ENCODE assay signal across 29 mouse cellular contexts in the genomic region with DNA sequence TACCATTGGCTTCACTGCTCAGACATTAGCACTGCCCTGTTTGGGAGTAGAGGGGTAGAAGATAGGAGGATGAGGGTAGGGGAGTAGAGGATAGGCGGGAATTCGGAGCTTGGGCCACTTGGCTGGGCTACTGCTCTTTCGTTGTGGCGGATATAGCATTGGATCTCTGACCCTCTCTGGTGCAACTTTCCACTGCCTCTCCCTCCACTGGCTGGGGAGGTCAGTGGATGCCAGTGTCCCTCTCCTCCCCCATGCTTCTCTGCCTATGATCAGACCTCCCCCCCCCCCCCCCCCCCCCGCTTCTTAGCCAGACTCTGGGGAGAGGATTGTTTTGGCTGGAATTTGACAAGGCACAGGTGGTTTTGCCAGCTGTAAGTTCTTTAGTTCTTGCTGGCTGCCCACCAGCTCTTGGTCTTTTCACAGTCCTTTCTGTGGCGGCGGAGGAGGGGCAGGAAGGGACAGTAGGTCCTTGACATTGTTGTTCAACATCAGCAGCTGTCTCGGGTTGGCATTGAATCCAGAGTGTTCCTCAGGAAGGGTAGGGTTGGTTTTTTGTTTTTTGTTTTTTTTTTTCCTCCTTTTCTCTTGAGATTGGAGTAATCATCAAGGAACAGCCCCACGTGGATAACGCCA.
DNase-seq lines count a peak whose midpoint lies in the region; ATAC-seq and TF ChIP-seq lines count a peak whose summit lies in the region.
"Had no signal": no experiment of that assay in that cellular context is flagged by ENCODE, and none has a peak within 500 bp of the region (broad histone marks: within the 10 kb centered on the region; RNA-seq: fewer than 3 reads in every experiment).

No protein-coding gene starts in this region.

- DNase-seq in forebrain, embryonic 14.5 days (ENCODE audit: low spot score): peak; percentile 29
- no peak for DNase-seq in forebrain, embryonic 10.5 days (ENCODE audit: extremely low spot score, low spot score)
- peak; percentile 32 for DNase-seq in kidney, postnatal 0 days (ENCODE audit: low spot score)
- DNase-seq in kidney, postnatal 25 days: no peak
- DNase-seq in lung, postnatal 10 days: peak; percentile 9
- no peak for DNase-seq in lung, postnatal 4 days
- DNase-seq in ovary, postnatal 36 days (ENCODE audit: low spot score): peak; percentile 33
- DNase-seq: cerebellum, adult 11 months; cerebellum, adult 9-11 months; embryo, embryonic 11 days; gastrocnemius, postnatal 25 days; heart, adult 11 months; heart, postnatal 36 days; layer of hippocampus, adult 9-11 months; liver, postnatal 0 days; thymus, adult 2 months; thymus, postnatal 36 days had no signal

- no peak for TF ChIP-seq CTCF in kidney, postnatal 0 days (IDR thresholded peaks at IDR 0.05; ENCODE audit: low read depth)

- H3K27me3 ChIP-seq in forebrain, embryonic 14.5 days (replicated peaks; ENCODE audit: control insufficient read depth, insufficient read depth, low read length): no peaks in the 10 kb centered on the region
- H3K27me3 ChIP-seq in forebrain, embryonic 10.5 days (ENCODE audit: poor library complexity, severe bottlenecking): 0 out of 2 replicates have a peak, but pooled peaks cover 3% of the 10 kb centered on the region
- H3K27me3 ChIP-seq in kidney, postnatal 0 days (ENCODE audit: insufficient read depth, low read length): no peaks in the 10 kb centered on the region
- H3K27me3 ChIP-seq: embryonic facial prominence, embryonic 13.5 days; forebrain, embryonic 12.5 days; hindbrain, embryonic 12.5 days; limb, embryonic 13.5 days; liver, embryonic 12.5 days; midbrain, embryonic 15.5 days; neural tube, embryonic 15.5 days had no signal

- H3K9me3 ChIP-seq in forebrain, embryonic 14.5 days (replicated peaks; ENCODE audit: control insufficient read depth, low read length): no peaks in the 10 kb centered on the region
- no peaks in the 10 kb centered on the region for H3K9me3 ChIP-seq in forebrain, embryonic 10.5 days
- no peaks in the 10 kb centered on the region for H3K9me3 ChIP-seq in kidney, postnatal 0 days (replicated peaks; ENCODE audit: low read length)
- H3K9me3 ChIP-seq: embryonic facial prominence, embryonic 13.5 days; forebrain, embryonic 12.5 days; heart, embryonic 10.5 days; hindbrain, embryonic 12.5 days; limb, embryonic 13.5 days; liver, embryonic 12.5 days; midbrain, embryonic 10.5 days; midbrain, embryonic 15.5 days; neural tube, embryonic 15.5 days had no signal

- H3K4me1 ChIP-seq in forebrain, embryonic 14.5 days (ENCODE audit: control insufficient read depth, insufficient read depth, low read length): no peaks in the 10 kb centered on the region
- H3K4me1 ChIP-seq in forebrain, embryonic 10.5 days: peaks cover 6% of the 10 kb centered on the region; the same call in 1 of the 2 replicates
- H3K4me1 ChIP-seq in kidney, postnatal 0 days (replicated peaks; ENCODE audit: insufficient read depth, low read length): 0 out of 2 replicates have a peak, but pooled peaks cover 4% of the 10 kb centered on the region
- H3K4me1 ChIP-seq: embryonic facial prominence, embryonic 13.5 days; liver, embryonic 12.5 days had no signal

- H3K4me3 ChIP-seq in forebrain, embryonic 14.5 days (ENCODE audit: low read depth, low read length): no peak overlapping the region
- no peak overlapping the region for H3K4me3 ChIP-seq in forebrain, embryonic 10.5 days
- no peak overlapping the region for H3K4me3 ChIP-seq in kidney, postnatal 0 days (replicated peaks; ENCODE audit: low read depth, low read length)
- H3K4me3 ChIP-seq: embryonic facial prominence, embryonic 13.5 days; erythroblast, embryonic 14.5 days; forebrain, embryonic 12.5 days; heart, embryonic 10.5 days; hindbrain, embryonic 12.5 days; limb, embryonic 13.5 days; liver, embryonic 12.5 days; midbrain, embryonic 10.5 days; midbrain, embryonic 15.5 days; neural tube, embryonic 15.5 days had no signal

- no peak overlapping the region for H3K9ac ChIP-seq in forebrain, embryonic 14.5 days (ENCODE audit: low read length)
- H3K9ac ChIP-seq in kidney, postnatal 0 days (ENCODE audit: low read depth, low read length): no peak overlapping the region
- H3K9ac ChIP-seq: embryonic facial prominence, embryonic 13.5 days; forebrain, embryonic 12.5 days; hindbrain, embryonic 12.5 days; limb, embryonic 13.5 days; liver, embryonic 12.5 days; liver, postnatal 0 days; midbrain, embryonic 15.5 days; neural tube, embryonic 15.5 days had no signal

- H3K27ac ChIP-seq in forebrain, embryonic 14.5 days (ENCODE audit: low read depth, low read length): no peak overlapping the region
- no peak overlapping the region for H3K27ac ChIP-seq in forebrain, embryonic 10.5 days
- H3K27ac ChIP-seq in kidney, postnatal 0 days: no peak overlapping the region
- H3K27ac ChIP-seq: embryonic facial prominence, embryonic 13.5 days; forebrain, embryonic 12.5 days; hindbrain, embryonic 12.5 days; limb, embryonic 13.5 days; liver, embryonic 12.5 days; midbrain, embryonic 15.5 days; neural tube, embryonic 15.5 days had no signal

- no peaks in the 10 kb centered on the region for H3K36me3 ChIP-seq in forebrain, embryonic 14.5 days (ENCODE audit: control insufficient read depth, insufficient read depth, low read length)
- H3K36me3 ChIP-seq in forebrain, embryonic 10.5 days (replicated peaks): no peaks in the 10 kb centered on the region
- H3K36me3 ChIP-seq in kidney, postnatal 0 days (ENCODE audit: insufficient read depth, low read length): no peaks in the 10 kb centered on the region
- H3K36me3 ChIP-seq: embryonic facial prominence, embryonic 13.5 days; forebrain, embryonic 12.5 days; heart, embryonic 10.5 days; hindbrain, embryonic 12.5 days; limb, embryonic 13.5 days; liver, embryonic 12.5 days; midbrain, embryonic 10.5 days; midbrain, embryonic 15.5 days; neural tube, embryonic 15.5 days had no signal

- 74% methylated on average over 9 of the region's 10 CpGs for WGBS in forebrain, embryonic 14.5 days
- 92% methylated on average over 9 of the region's 10 CpGs for WGBS in forebrain, embryonic 10.5 days
- 60% methylated on average over 9 of the region's 10 CpGs for WGBS in kidney, postnatal 0 days

- ATAC-seq in forebrain, embryonic 14.5 days: no peak
- no peak for ATAC-seq in kidney, postnatal 0 days (replicated peaks; ENCODE audit: low FRiP score, low read depth)
- ATAC-seq: CD4-positive, CD25-positive, alpha-beta regulatory T cell, adult 4 months; intestine, embryonic 16.5 days; liver, embryonic 12.5 days; liver, postnatal 0 days; midbrain, embryonic 15.5 days had no signal

- H3K4me2 ChIP-seq in forebrain, embryonic 14.5 days (ENCODE audit: low read length): no peak overlapping the region
- H3K4me2 ChIP-seq in kidney, postnatal 0 days (ENCODE audit: low read length): no peak overlapping the region
- H3K4me2 ChIP-seq: embryonic facial prominence, embryonic 13.5 days; forebrain, embryonic 12.5 days; hindbrain, embryonic 12.5 days; limb, embryonic 13.5 days; liver, embryonic 12.5 days; midbrain, embryonic 15.5 days; neural tube, embryonic 15.5 days had no signal

Comparison
In these comparisons a context has a peak if more than half of its experiments do, and no peak if none do; other contexts are left out.
1. DNase-seq: peak in forebrain, embryonic 14.5 days (single experiment), kidney, postnatal 0 days (single experiment), lung, postnatal 10 days (single experiment) and ovary, postnatal 36 days (single experiment); none in forebrain, embryonic 10.5 days (single experiment), kidney, postnatal 25 days (0 of 2) and lung, postnatal 4 days (0 of 2).